Mouse (Mus musculus) adrenal gland, adult 2 months (tissue): ENCODE data around the gene Hmces. TPM values are rescaled to one million over a fixed set of nuclear protein-coding genes. Genes with fewer than 3 reads are reported as not detected.

Source experiments
- DNase-seq: peaks from one replicate; pipeline ENCODE4 v3.0.0; 2021
- long read RNA-seq: library from polyadenylated mRNA; stranded (forward); transcript quantifications from one replicate; pipeline ENCODE4 v2.0.0, GENCODE M21; 2021
- polyA plus RNA-seq: library from polyadenylated mRNA; depleted of rRNA; stranded (reverse); fragments of >200 nt; gene quantifications from 2 replicates; pipeline ENCODE4 v1.2.3, GENCODE M21; 2012; rRNA removed
- total RNA-seq, 2 experiments: library from RNA; stranded (reverse); gene quantifications; 2 replicates each; pipeline ENCODE4 v1.2.3; 2021

Gene Hmces
- total RNA-seq (10 to 100 TPM; 21.5 to 22.4 TPM), polyA plus RNA-seq (15.4 and 22.3 TPM in 2 replicates)
- long read RNA-seq, transcript Hmces-201 (7 exons, 1,464 nt): major isoform, 20 of 23 reads
- long read RNA-seq, partial matches to known transcripts: 1 of 23 reads
- long read RNA-seq, other reads (novel, unspliced or antisense): 1 of 23 reads

- peak; percentile 85 for DNase-seq
These were observed at the start of gene Hmces for GRCm38 (mm10) chr6:87913661-87914325. TSS of gene Hmces (plus strand) at chr6:87913935.

- DNase-seq: no peak
These were observed 47.5 kb upstream of the Hmces start for GRCm38 (mm10) chr6:87866211-87866610.

- DNase-seq: no peak
These were observed 46.5 kb upstream of the Hmces start for GRCm38 (mm10) chr6:87867256-87867655.

- DNase-seq: peak; percentile 96
These were observed 44.7 kb upstream of the Hmces start for GRCm38 (mm10) chr6:87868871-87869506.

GRCm38 (mm10) chr6:87870440-87870839 lies 43.3 kb upstream of the Hmces start:
- no peak for DNase-seq

- no peak for DNase-seq
These were observed 42.5 kb upstream of the Hmces start for GRCm38 (mm10) chr6:87871240-87871639.

GRCm38 (mm10) chr6:87873104-87873503 lies 40.6 kb upstream of the Hmces start:
- DNase-seq: peak; percentile 45

GRCm38 (mm10) chr6:87873963-87874362 lies 39.8 kb upstream of the Hmces start:
- DNase-seq: no peak

GRCm38 (mm10) chr6:87875083-87875482 lies 38.7 kb upstream of the Hmces start:
- peak; percentile 71 for DNase-seq

GRCm38 (mm10) chr6:87875562-87875961 lies 38.2 kb upstream of the Hmces start:
- no peak for DNase-seq

GRCm38 (mm10) chr6:87876068-87876643 lies 37.6 kb upstream of the Hmces start:
- peak; percentile 81 for DNase-seq

GRCm38 (mm10) chr6:87879010-87879409 lies 34.7 kb upstream of the Hmces start:
- DNase-seq: no peak

- DNase-seq: no peak
These were observed 34.1 kb upstream of the Hmces start for GRCm38 (mm10) chr6:87879628-87880027.

GRCm38 (mm10) chr6:87882221-87882620 lies 31.5 kb upstream of the Hmces start:
- DNase-seq: no peak

GRCm38 (mm10) chr6:87882816-87883215 lies 30.9 kb upstream of the Hmces start:
- peak; percentile 87 for DNase-seq

GRCm38 (mm10) chr6:87886721-87887120 lies 27.0 kb upstream of the Hmces start:
- no peak for DNase-seq

- DNase-seq: peak; percentile 100
These were observed 26.0 kb upstream of the Hmces start, which contains the start of gene Copg1 for GRCm38 (mm10) chr6:87887594-87888233. TSS of gene Copg1 (plus strand) at chr6:87887814.

GRCm38 (mm10) chr6:87893931-87894330 lies 19.8 kb upstream of the Hmces start:
- DNase-seq: no peak

GRCm38 (mm10) chr6:87898028-87898427 lies 15.7 kb upstream of the Hmces start:
- no peak for DNase-seq

- no peak for DNase-seq
These were observed 7.1 kb upstream of the Hmces start for GRCm38 (mm10) chr6:87906632-87907031.

GRCm38 (mm10) chr6:87909181-87909580 lies 4.6 kb upstream of the Hmces start:
- DNase-seq: no peak

- DNase-seq: no peak
These were observed 2.2 kb upstream of the Hmces start for GRCm38 (mm10) chr6:87911559-87911958.
